Mouse (Mus musculus) neural tube, embryonic 15.5 days (tissue): ENCODE results near the gene Rad23b. TPM values are rescaled to one million over a fixed set of nuclear protein-coding genes. Genes with fewer than 3 reads are reported as not detected.

ENCODE experiments used
- ATAC-seq: fragments of 200-750 bp; cut with Nextera tagmentation; 2 replicates; pipeline ENCODE4 v1.8.0; 2017; ENCODE audit warnings: mild to moderate bottlenecking, moderate TSS enrichment, moderate library complexity; ENCODE audit not compliant: low FRiP score
- H3K27ac ChIP-seq: fragments of 300-500 bp; sonication (generic); replicated peaks from 2 replicates; pipeline ENCODE4 v1.5.1; 2015; ENCODE audit warnings: mild to moderate bottlenecking, inconsistent platforms
- H3K27me3 ChIP-seq: fragments of 300-500 bp; sonication (generic); replicated peaks from 2 replicates; pipeline ENCODE4 v1.6.1; 2015; ENCODE audit warnings: inconsistent platforms
- H3K36me3 ChIP-seq: fragments of 300-500 bp; sonication (generic); 2 replicates; pipeline ENCODE4 v1.6.1; 2015; ENCODE audit warnings: inconsistent platforms
- H3K4me1 ChIP-seq: fragments of 300-500 bp; sonication (generic); 2 replicates; pipeline ENCODE4 v1.6.1; 2015; ENCODE audit warnings: inconsistent platforms
- H3K4me2 ChIP-seq: fragments of 300-500 bp; sonication (generic); 2 replicates; pipeline ENCODE4 v1.6.1; 2015; ENCODE audit warnings: inconsistent platforms, mild to moderate bottlenecking, moderate library complexity
- H3K4me3 ChIP-seq: fragments of 300-500 bp; sonication (generic); replicated peaks from 2 replicates; pipeline ENCODE4 v1.5.1; 2015; ENCODE audit warnings: mild to moderate bottlenecking, inconsistent platforms
- H3K9ac ChIP-seq: fragments of 300-500 bp; sonication (generic); replicated peaks from 2 replicates; pipeline ENCODE4 v1.6.1; 2015; ENCODE audit warnings: mild to moderate bottlenecking, inconsistent platforms
- H3K9me3 ChIP-seq: fragments of 300-500 bp; sonication (generic); replicated peaks from 2 replicates; pipeline ENCODE4 v1.6.1; 2016; ENCODE audit warnings: inconsistent platforms
- WGBS: fragments of 180-500 bp; shearing (Covaris S2); methylation state at CpG from one replicate; pipeline ENCODE4 v1.1.7; 2015; ENCODE audit warnings: mixed read lengths; 5-methylcytosine and 5-hydroxymethylcytosine counted together
- polyA plus RNA-seq: library from polyadenylated mRNA; unstranded; fragments of >200 nt; fragmentation: Nextera tagmentation; extraction: Ambion mirVana; gene quantifications from 2 replicates; pipeline ENCODE4 v1.2.1, GENCODE M21; 2015

Rad23b gene
- polyA plus RNA-seq, 1 experiment from 2014 or later = 96.1 TPM

DNA sequence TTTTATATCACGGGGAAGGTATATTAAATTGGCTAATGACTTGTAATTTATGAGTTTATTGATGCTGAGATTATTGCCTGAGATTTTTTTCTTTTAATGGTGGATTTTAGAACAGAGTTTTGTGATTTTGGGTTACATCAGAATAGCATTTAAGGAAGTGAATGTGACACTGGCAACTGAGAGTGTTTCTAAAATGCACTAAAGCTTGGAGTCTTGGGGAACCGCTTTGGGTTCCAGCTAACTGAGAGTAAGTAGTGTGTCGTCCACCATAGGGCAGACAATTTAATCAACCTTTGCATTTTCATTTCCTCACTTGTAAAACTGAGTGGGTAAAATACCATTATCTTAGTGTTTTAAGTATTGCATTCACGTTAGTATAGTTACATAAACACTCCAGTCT, 14.0 kb downstream of the Rad23b start:
- Histone ChIP-seq H3K27me3 (no peaks in the 10 kb centered on the region), H3K27ac (no peak overlapping the region), H3K4me1 (peaks cover 16% of the 10 kb centered on the region), H3K36me3 (no peaks in the 10 kb centered on the region), H3K4me3 (no peak overlapping the region), H3K4me2 (no peak overlapping the region), H3K9ac (no peak overlapping the region), H3K9me3 (no peaks in the 10 kb centered on the region)
- ATAC-seq = no peak
- WGBS = 93% methylated on average over 4 of the region's 4 CpGs

DNA sequence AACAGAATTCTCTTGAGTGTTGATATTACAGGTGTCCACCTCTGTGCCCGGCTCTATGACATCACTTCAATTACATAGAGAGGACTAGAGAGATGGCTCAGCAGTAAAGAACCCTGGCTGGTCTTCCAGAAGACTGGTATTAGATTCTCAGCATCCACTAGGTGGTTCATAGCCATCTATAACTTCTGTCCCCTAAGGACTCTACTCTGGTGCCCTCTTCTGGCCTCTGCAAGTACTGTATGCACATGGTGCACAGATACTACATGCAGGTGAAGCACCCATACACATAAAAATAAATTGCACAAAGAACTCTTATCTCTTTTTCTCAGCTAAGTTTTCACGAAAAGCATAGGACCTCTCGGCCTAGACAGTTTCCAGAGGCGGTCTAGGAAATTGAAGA, 14.5 kb downstream of the Rad23b start:
- Histone ChIP-seq H3K9me3 (no peaks in the 10 kb centered on the region), H3K4me1 (peaks cover 15% of the 10 kb centered on the region), H3K4me3 (no peak overlapping the region), H3K9ac (no peak overlapping the region), H3K27me3 (no peaks in the 10 kb centered on the region), H3K27ac (no peak overlapping the region), H3K4me2 (no peak overlapping the region), H3K36me3 (no peaks in the 10 kb centered on the region)
- ATAC-seq = no peak
- WGBS = 97% methylated on average over 4 of the region's 4 CpGs

DNA sequence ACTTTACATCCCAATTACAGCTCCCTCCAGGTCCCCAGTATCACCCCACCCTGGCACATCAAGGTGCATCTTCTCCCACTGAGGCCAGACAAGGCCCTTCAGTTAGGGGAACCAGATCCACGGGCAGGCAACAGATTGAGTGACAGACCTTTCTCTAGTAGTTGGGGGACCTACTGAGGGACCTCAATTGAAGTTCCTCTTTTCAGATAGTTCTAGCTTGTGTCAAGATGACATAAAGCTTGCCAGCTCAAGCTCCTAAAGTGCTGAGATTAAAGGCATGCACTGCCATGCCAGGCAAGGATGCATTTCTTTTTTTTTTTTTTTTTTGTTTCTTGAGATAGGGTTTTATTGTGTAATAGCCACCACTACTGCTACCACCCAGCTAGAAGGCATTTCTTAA, 16.2 kb downstream of the Rad23b start:
- no peak overlapping the region for H3K4me3 ChIP-seq
- H3K27ac ChIP-seq = no peak overlapping the region
- ATAC-seq = no peak
- no peak overlapping the region for H3K4me2 ChIP-seq
- WGBS = 72% methylated on average over 1 of the region's 1 CpGs
- H3K9ac ChIP-seq = no peak overlapping the region
- no peaks in the 10 kb centered on the region for H3K27me3 ChIP-seq
- no peaks in the 10 kb centered on the region for H3K9me3 ChIP-seq
- peaks cover 12% of the 10 kb centered on the region for H3K4me1 ChIP-seq
- peaks cover 9% of the 10 kb centered on the region for H3K36me3 ChIP-seq

DNA sequence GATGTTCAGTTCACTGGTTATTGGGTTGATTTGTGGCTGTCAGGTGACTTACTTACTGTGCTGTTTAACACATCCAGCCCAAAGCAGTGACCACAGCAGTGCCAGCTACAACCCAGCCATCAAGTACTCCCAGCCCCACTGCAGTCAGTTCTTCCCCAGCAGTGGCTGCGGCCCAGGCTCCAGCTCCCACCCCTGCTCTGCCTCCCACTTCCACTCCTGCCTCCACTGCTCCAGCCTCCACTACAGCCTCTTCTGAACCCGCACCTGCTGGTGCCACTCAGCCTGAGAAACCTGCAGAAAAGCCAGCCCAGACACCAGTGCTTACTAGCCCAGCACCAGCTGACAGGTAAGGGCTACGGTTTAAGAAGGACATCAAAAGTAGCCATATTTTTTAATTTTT, 20.3 kb downstream of the Rad23b start:
- Histone ChIP-seq H3K9me3 (no peaks in the 10 kb centered on the region), H3K4me3 (no peak overlapping the region), H3K36me3 (peaks cover 16% of the 10 kb centered on the region), H3K4me1 (peaks cover 7% of the 10 kb centered on the region; the same call in 1 of the 2 replicates), H3K9ac (no peak overlapping the region), H3K4me2 (no peak overlapping the region), H3K27ac (no peak overlapping the region), H3K27me3 (no peaks in the 10 kb centered on the region)
- 91% methylated on average over 3 of the region's 3 CpGs for WGBS
- no peak for ATAC-seq

DNA sequence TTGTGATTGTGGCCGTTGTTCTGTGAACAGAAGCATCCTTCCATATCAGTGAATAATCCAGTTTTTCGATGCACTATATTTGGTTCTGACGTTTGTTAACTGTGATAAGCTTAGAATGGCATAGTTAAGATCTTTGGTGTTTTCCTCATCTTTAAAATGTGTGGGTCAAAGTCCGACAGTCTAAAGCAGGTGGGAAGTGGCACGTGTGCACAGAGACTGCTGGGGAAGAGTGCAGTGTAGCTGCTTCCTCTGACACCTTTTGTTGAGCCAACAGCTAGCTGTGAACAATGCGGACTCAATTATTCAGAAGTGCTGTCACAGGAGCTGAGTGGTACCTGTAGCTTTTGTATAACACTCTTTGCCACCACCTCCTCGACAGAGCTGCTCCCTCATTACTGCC, 21.5 kb downstream of the Rad23b start:
- no peaks in the 10 kb centered on the region for H3K27me3 ChIP-seq
- H3K36me3 ChIP-seq = peaks cover 16% of the 10 kb centered on the region
- ATAC-seq = no peak
- H3K9me3 ChIP-seq = no peaks in the 10 kb centered on the region
- 88% methylated on average over 7 of the region's 7 CpGs for WGBS
- no peak overlapping the region for H3K27ac ChIP-seq
- no peak overlapping the region for H3K4me2 ChIP-seq
- no peak overlapping the region for H3K4me3 ChIP-seq
- H3K9ac ChIP-seq = no peak overlapping the region
- no peaks in the 10 kb centered on the region for H3K4me1 ChIP-seq

DNA sequence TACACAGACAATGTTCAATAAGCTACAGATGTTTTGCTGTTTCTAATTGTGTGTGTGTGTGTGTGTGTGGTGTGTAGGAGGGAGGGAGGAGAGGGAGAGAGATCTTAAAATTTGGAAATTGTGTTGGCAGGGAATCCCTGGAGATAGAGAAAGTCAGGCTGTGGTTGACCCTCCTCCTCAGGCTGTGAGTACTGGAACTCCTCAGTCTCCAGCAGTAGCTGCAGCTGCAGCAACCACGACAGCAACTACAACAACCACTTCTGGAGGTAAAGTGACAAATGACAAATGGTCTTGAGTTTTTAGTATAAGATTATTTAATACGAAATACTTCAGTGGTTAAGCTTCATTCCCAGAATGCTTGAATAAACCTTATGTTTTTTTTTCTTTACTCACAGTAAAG, 32.5 kb downstream of the Rad23b start:
- no peak overlapping the region for H3K27ac ChIP-seq
- no peaks in the 10 kb centered on the region for H3K9me3 ChIP-seq
- no peak for ATAC-seq
- whole genome bisulfite sequencing = 90% methylated on average over 2 of the region's 2 CpGs
- H3K36me3 ChIP-seq = peaks cover 58% of the 10 kb centered on the region
- H3K9ac ChIP-seq = no peak overlapping the region
- H3K4me2 ChIP-seq = no peak overlapping the region
- no peaks in the 10 kb centered on the region for H3K27me3 ChIP-seq
- H3K4me3 ChIP-seq = no peak overlapping the region
- no peaks in the 10 kb centered on the region for H3K4me1 ChIP-seq

DNA sequence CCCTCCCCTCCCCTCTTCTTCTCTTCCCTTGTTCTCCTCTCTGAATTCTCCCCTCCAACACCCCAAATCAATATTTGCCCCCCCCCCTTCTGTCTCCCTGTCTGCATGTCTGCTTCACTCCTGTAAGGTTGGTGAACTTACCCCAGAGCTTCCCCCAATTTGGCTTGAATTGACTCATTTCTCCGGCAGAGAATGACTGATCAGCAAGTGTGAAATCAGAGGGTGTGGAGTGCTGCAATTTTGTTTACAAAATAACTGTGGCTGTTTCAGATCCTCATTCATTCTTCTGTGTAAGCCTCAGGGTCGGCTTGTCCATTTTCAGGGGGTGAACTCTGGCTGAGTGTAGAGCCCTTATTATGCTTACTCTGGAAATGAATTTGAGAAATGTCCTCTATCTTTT, 36.9 kb downstream of the Rad23b start:
- Histone ChIP-seq H3K9ac (no peak overlapping the region), H3K9me3 (no peaks in the 10 kb centered on the region), H3K4me3 (no peak overlapping the region), H3K4me2 (no peak overlapping the region), H3K27ac (no peak overlapping the region), H3K36me3 (peaks cover 50% of the 10 kb centered on the region), H3K27me3 (no peaks in the 10 kb centered on the region), H3K4me1 (no peaks in the 10 kb centered on the region)
- 86% methylated on average over 2 of the region's 2 CpGs for WGBS
- no peak for ATAC-seq

DNA sequence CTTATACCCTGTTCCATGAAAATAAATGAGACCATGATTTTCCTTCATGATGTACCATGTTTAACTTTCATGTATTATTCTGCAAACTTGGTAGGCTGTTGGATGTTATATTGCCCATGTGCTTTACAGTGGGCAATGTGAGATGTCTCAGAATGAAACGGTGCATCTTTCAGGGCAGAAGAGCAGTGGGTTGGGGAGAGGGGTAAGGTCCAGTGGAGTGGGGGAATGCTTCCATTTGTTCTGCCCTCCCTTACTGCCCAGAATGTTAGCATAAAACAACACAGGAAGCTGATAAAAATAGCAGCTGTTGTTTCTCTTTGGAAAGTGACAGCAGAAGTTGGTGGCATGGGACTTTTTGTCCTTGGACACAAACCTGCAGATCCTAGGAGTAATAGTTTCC, 41.6 kb downstream of the Rad23b start:
- Histone ChIP-seq H3K4me1 (no peaks in the 10 kb centered on the region), H3K27me3 (no peaks in the 10 kb centered on the region), H3K9me3 (no peaks in the 10 kb centered on the region), H3K4me2 (no peak overlapping the region), H3K36me3 (peaks cover 12% of the 10 kb centered on the region), H3K27ac (no peak overlapping the region), H3K4me3 (no peak overlapping the region), H3K9ac (no peak overlapping the region)
- WGBS = 83% methylated on average over 1 of the region's 1 CpGs
- ATAC-seq = no peak

DNA sequence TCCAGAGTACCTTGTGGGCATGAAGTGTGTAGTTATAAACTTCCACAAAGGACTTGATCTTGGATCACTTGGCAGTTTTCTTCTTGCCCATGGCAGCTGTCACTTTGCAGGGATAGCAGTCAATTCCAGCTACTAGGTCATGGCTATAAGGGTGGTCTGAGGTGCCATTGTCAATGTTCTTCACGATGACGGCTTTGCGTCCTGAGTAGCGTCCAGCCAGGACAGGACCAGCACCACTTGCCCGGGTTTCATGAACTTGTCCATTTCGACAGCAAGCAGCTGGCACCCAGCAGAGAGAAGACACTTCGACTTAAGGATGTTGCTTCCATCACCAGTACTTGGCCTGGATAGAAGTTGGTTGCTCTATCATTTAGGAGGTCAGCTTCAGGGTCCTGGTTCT, 42.6 kb downstream of the Rad23b start:
- no peak overlapping the region for H3K4me2 ChIP-seq
- no peak for ATAC-seq
- WGBS = 93% methylated on average over 7 of the region's 7 CpGs
- no peaks in the 10 kb centered on the region for H3K9me3 ChIP-seq
- peaks cover 6% of the 10 kb centered on the region; the same call in 1 of the 2 replicates for H3K36me3 ChIP-seq
- no peaks in the 10 kb centered on the region for H3K4me1 ChIP-seq
- no peak overlapping the region for H3K27ac ChIP-seq
- H3K4me3 ChIP-seq = no peak overlapping the region
- H3K27me3 ChIP-seq = no peaks in the 10 kb centered on the region
- H3K9ac ChIP-seq = no peak overlapping the region

DNA sequence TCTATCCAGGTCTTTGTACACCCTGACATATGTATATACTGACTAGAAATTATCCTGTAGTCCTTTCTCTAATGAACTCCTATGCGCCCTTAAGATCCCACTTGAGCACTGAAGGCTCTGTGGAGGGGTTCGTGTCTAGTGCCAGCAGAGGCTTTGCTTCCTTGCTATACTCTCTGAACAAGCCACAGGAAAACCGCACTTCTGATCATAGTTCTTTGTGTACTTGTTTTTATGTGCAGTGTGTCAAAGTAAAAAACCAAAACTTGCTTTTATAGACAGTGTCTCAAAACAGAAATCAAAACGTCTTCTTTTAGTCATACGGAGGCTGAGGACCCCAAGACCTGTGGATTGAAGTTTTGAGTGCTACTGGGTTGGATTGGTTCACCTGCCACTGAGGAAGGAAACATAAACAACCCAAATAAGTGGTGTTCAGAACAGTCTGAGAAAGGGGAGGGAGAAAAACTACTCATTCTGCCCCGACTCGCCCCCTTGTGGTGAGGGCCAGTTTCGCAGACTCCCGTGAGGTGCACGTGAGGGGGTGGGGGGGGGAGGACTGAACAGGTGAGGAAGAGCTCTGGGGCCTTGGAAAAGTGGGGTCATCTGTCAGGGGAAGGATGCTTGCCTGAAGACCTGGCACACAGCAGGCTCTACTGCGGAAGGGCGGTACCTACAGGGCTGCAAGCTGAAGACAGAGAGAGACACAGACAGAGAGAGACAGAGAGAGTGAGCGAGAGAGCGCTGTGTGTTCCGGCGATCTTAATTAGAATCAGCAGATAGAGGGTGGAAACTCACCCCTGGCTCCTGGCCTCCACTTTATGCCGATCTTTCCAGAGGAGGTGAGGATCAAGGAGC, 48.3 kb downstream of the Rad23b start:
- Histone ChIP-seq H3K4me2 (peak overlapping the region; percentile 7; the same call in 1 of the 2 replicates), H3K9me3 (no peaks in the 10 kb centered on the region), H3K36me3 (no peaks in the 10 kb centered on the region), H3K9ac (no peak overlapping the region), H3K4me1 (no peaks in the 10 kb centered on the region), H3K27ac (no peak overlapping the region), H3K4me3 (no peak overlapping the region), H3K27me3 (no peaks in the 10 kb centered on the region)
- 41% methylated on average over 17 of the region's 17 CpGs for WGBS
- ATAC-seq = no peak

DNA sequence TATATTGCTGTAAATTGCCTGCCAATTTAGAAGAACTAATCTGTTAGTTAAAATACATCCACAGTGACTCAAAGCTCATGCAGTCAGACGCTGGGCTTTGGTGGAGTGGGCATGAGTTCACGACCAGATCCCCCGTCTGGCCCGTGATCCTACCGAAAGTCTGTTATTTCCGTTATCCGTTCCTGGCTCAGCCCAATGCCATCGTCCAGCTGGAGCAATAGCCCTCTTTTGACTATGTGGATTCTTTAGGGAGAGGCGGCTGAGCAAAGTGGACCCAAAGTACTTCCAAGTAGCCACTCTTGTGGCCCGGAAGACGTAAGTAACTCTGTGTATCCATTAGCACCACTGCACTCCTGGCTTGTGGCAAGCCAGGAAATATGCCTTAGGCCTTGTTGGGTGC, 49.1 kb downstream of the Rad23b start:
- Histone ChIP-seq H3K4me3 (no peak overlapping the region), H3K9me3 (no peaks in the 10 kb centered on the region), H3K27me3 (no peaks in the 10 kb centered on the region), H3K4me1 (no peaks in the 10 kb centered on the region), H3K4me2 (no peak overlapping the region), H3K27ac (no peak overlapping the region), H3K36me3 (no peaks in the 10 kb centered on the region), H3K9ac (no peak overlapping the region)
- WGBS = 88% methylated on average over 11 of the region's 11 CpGs
- ATAC-seq = no peak

DNA sequence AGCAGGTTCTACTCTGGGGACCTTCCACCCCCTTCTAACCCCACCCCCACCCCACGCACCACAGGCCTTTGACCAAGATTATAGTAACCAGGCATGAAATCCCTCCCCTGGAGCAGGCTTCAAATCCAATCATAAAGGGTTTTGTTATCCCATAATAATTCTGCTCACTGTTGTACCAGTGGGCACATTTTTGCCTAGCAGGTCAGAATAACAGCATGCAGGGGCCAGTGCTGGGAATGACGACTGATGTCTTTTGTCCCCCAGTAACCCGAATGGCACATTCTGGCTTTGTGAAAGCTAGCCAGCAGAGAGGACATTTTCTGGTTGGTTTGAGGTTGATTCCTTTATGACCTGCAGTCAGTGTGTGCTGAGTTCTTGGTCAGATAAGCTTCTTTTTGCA, 55.5 kb downstream of the Rad23b start:
- ATAC-seq = no peak
- no peaks in the 10 kb centered on the region for H3K36me3 ChIP-seq
- no peak overlapping the region for H3K4me2 ChIP-seq
- no peak overlapping the region for H3K27ac ChIP-seq
- no peaks in the 10 kb centered on the region for H3K4me1 ChIP-seq
- no peak overlapping the region for H3K4me3 ChIP-seq
- 31% methylated on average over 3 of the region's 3 CpGs for WGBS
- no peak overlapping the region for H3K9ac ChIP-seq
- H3K9me3 ChIP-seq = no peaks in the 10 kb centered on the region
- H3K27me3 ChIP-seq = no peaks in the 10 kb centered on the region
